Mouse (Mus musculus) bone marrow, adult 2 months (tissue): ENCODE results near the gene Itih3.

ENCODE experiments used
- CTCF ChIP-seq: fragments of 200-500 bp; IDR thresholded peaks from 2 replicates; pipeline ENCODE4 v1.5.1; 2011; ENCODE audit warnings: low read length, control low read depth; ENCODE audit not compliant: control insufficient read depth, insufficient read depth
- POLR2A ChIP-seq: fragments of 200-500 bp; IDR thresholded peaks from 2 replicates; pipeline ENCODE4 v1.6.1; 2011; ENCODE audit warnings: low read depth, mild to moderate bottlenecking, control low read depth, low read length, borderline replicate concordance; ENCODE audit not compliant: control insufficient read depth

GRCm38 (mm10) chr14:30907814-30908265 lies 15.7 kb downstream of the Itih3 start:
- TF ChIP-seq POLR2A (no peak), CTCF (no peak)
